Mouse (Mus musculus): ENCODE data around the gene Nr5a1. TPM values are rescaled to one million over a fixed set of nuclear protein-coding genes. Genes with fewer than 3 reads are reported as not detected.

Nr5a1 gene
- polyA plus RNA-seq, 1 experiment from 2014 or later: 0.05 TPM

DNA sequence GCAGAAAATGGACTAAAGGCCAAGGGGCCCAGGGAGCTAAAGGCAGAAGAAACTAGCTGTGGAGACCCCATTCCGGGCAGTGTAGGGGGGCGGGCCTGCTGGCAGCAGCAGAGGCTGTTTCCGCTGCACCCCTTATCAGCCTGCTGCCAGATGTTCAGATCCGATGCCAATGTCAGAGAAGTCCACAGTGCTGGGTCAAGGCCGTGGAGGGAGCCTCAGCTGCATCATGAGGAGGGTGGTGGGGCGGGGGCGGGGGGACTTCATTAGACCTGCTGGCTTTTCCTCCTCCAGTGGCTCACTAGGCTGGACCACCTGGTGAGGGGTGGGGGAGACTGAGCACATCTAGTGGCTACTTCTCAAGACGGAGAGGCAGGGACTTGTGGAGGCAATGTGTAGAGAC lies 4.3 kb upstream of the Nr5a1 start:
- Histone ChIP-seq H3K4me2 (replicated peaks) (no peak overlapping the region), H3K27ac (replicated peaks) (no peak overlapping the region), H3K4me3 (replicated peaks) (no peak overlapping the region), H3K4me1 (no peaks in the 10 kb centered on the region), H3K9ac (no peak overlapping the region), H3K27me3 (peaks cover 13% of the 10 kb centered on the region), H3K9me3 (replicated peaks) (no peaks in the 10 kb centered on the region), H3K36me3 (no peaks in the 10 kb centered on the region)
- ATAC-seq (ENCODE audit: insufficient number of reproducible peaks, low FRiP score, low TSS enrichment, low read depth): no peak
- 61% methylated on average over 8 of the region's 8 CpGs for WGBS

GRCm38 (mm10) chr2:38717436-38717835 lies 3.1 kb upstream of the Nr5a1 start:
- no peak for ATAC-seq (ENCODE audit: insufficient number of reproducible peaks, low FRiP score, low TSS enrichment, low read depth)
- Histone ChIP-seq H3K4me2 (replicated peaks) (no peak overlapping the region), H3K27ac (replicated peaks) (no peak overlapping the region), H3K36me3 (no peaks in the 10 kb centered on the region), H3K4me3 (replicated peaks) (no peak overlapping the region), H3K9me3 (replicated peaks) (no peaks in the 10 kb centered on the region), H3K27me3 (peaks cover 25% of the 10 kb centered on the region), H3K4me1 (no peaks in the 10 kb centered on the region), H3K9ac (no peak overlapping the region)
- 72% methylated on average over 2 of the region's 2 CpGs for WGBS

DNA sequence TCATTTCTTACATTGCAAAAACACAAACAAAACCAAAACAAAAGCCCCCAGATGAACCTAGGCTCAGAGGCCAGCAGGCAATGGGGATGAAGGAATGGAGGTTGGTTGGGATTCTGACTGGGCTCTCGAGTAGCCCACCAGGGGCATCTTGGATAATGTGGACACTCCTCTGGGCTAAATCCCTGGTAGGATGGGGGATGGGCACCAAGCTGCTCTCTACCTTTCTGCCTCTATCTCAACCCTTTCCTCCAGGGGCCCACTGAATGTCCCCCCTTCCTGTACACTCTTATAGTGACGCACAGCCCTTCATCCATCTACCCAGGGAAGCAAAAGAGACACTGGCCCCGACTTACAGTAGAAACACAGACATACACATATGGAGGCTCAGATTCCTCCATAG lies 746 bp downstream of the Nr5a1 start:
- Histone ChIP-seq H3K4me1 (peaks cover 22% of the 10 kb centered on the region), H3K9me3 (replicated peaks) (no peaks in the 10 kb centered on the region), H3K27ac (replicated peaks) (no peak overlapping the region), H3K4me2 (replicated peaks) (no peak overlapping the region), H3K9ac (no peak overlapping the region), H3K27me3 (peaks cover 62% of the 10 kb centered on the region), H3K4me3 (replicated peaks) (no peak overlapping the region), H3K36me3 (no peaks in the 10 kb centered on the region)
- no peak for ATAC-seq (ENCODE audit: insufficient number of reproducible peaks, low FRiP score, low TSS enrichment, low read depth)
- 78% methylated on average over 3 of the region's 3 CpGs for WGBS

GRCm38 (mm10) chr2:38712769-38713125 lies 1.6 kb downstream of the Nr5a1 start:
- ATAC-seq (ENCODE audit: insufficient number of reproducible peaks, low FRiP score, low TSS enrichment, low read depth): no peak
- peaks cover 71% of the 10 kb centered on the region for H3K27me3 ChIP-seq
- H3K27ac ChIP-seq (replicated peaks): no peak overlapping the region
- peaks cover 22% of the 10 kb centered on the region for H3K4me1 ChIP-seq
- no peak overlapping the region for H3K9ac ChIP-seq
- no peak overlapping the region; the same call in 1 of the 2 replicates for H3K4me3 ChIP-seq (replicated peaks)
- H3K36me3 ChIP-seq: no peaks in the 10 kb centered on the region
- H3K4me2 ChIP-seq (replicated peaks): no peak overlapping the region
- 31% methylated on average over 11 of the region's 11 CpGs for WGBS
- H3K9me3 ChIP-seq (replicated peaks): no peaks in the 10 kb centered on the region

DNA sequence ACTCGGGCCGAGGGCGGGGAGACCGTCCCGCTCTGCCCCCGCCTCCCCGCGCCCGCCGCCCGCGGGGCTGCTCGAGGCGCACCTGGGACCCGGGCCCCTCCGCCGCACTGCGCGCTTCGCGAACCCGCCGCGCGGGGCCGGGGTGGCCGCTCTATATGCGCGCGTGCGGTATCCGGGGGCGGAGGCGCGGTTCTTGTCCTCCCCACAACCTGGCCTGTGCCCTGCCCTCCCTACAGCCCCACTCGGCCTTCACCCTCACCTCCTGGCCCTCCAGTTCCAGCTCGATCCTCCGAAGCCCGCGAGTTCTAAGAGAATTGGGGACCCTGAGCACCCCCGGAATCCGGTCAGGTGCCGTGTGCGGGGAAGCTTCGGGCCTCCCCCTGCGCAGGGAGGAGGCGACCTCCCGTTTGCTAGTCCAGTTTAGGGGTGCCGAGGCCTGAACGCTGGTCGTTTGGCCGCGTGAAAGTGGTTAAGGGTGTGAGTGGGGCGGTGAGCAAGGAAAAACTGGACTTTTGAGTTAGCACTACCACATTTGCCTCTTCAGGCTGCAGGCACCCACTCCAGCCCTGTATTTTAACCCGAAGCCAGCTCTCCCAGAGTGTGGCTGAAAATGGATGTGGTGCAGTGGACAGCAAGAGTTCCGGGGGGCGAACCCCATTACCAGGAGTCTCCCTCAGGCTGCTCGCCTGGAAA lies 2.1 kb downstream of the Nr5a1 start:
- ATAC-seq (ENCODE audit: insufficient number of reproducible peaks, low FRiP score, low TSS enrichment, low read depth): no peak
- no peak overlapping the region for H3K9ac ChIP-seq
- H3K4me3 ChIP-seq (replicated peaks): peak overlapping the region; percentile 37
- peaks cover 22% of the 10 kb centered on the region for H3K4me1 ChIP-seq
- 4% methylated on average over 58 of the region's 58 CpGs for WGBS
- no peak overlapping the region for H3K27ac ChIP-seq (replicated peaks)
- H3K27me3 ChIP-seq: peaks cover 75% of the 10 kb centered on the region
- H3K36me3 ChIP-seq: no peaks in the 10 kb centered on the region
- H3K9me3 ChIP-seq (replicated peaks): no peaks in the 10 kb centered on the region
- peak overlapping the region; percentile 57 for H3K4me2 ChIP-seq (replicated peaks)

GRCm38 (mm10) chr2:38711421-38711861 lies 2.9 kb downstream of the Nr5a1 start:
- H3K4me3 ChIP-seq (replicated peaks): peak overlapping the region; percentile 37
- H3K27me3 ChIP-seq: peaks cover 83% of the 10 kb centered on the region
- H3K27ac ChIP-seq (replicated peaks): no peak overlapping the region
- H3K9ac ChIP-seq: no peak overlapping the region
- no peak for ATAC-seq (ENCODE audit: insufficient number of reproducible peaks, low FRiP score, low TSS enrichment, low read depth)
- H3K9me3 ChIP-seq (replicated peaks): no peaks in the 10 kb centered on the region
- H3K4me2 ChIP-seq (replicated peaks): peak overlapping the region; percentile 57
- H3K4me1 ChIP-seq: peaks cover 25% of the 10 kb centered on the region
- WGBS: under 1% methylated on average over 40 of the region's 40 CpGs
- no peaks in the 10 kb centered on the region for H3K36me3 ChIP-seq

DNA sequence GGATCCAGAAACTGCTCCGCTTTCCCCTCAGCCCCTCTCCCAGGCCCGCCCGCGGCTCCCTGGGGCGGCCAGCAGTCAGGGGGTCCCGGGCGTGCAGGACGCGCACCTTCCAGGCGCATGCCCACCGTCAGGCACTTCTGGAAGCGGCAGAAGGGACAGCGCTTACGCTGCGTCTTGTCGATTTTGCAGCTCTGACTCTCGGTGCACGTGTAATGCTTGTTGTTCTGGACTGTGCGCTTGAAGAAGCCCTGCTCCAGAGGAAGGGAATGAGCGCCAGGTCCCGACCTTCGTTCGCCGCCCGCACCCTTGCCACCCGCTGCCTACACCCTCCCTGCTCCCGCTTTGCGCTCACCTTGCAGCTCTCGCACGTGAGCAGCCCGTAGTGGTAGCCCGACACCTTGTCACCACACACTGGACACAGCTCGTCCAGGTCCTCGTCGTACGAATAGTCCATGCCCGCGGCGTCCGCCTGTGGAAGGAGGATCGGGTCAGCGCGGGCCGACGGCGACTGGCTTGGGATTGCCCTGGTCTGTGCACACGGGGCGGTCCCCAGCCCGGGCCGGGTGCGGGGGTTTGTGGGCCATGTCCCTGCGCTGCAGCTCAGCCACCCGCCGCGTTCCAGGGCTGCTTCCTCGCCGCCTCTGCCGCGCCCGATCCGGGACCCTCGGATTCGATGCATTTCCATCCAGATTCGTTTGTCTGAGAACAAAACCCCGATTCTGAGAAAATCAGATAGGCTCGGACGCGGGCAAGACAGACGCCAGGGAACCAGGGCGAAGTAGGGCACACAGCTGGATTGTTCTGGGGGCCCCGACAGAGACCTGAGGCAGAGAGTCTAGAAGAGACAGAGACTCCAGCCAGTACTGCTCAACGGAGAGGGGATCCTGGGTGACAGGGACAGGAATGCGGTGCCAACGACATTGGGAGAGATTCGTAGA lies 3.8 kb downstream of the Nr5a1 start:
- H3K4me1 ChIP-seq: peaks cover 25% of the 10 kb centered on the region
- WGBS: under 1% methylated on average over 74 of the region's 75 CpGs
- ATAC-seq (ENCODE audit: insufficient number of reproducible peaks, low FRiP score, low TSS enrichment, low read depth): no peak
- no peaks in the 10 kb centered on the region for H3K36me3 ChIP-seq
- no peak overlapping the region for H3K27ac ChIP-seq (replicated peaks)
- no peaks in the 10 kb centered on the region for H3K9me3 ChIP-seq (replicated peaks)
- peak overlapping the region; percentile 30 for H3K4me3 ChIP-seq (replicated peaks)
- H3K4me2 ChIP-seq (replicated peaks): peak overlapping the region; percentile 39
- peaks cover 92% of the 10 kb centered on the region for H3K27me3 ChIP-seq
- H3K9ac ChIP-seq: no peak overlapping the region

- H3K9me3 ChIP-seq (replicated peaks): no peaks in the 10 kb centered on the region
- H3K36me3 ChIP-seq: no peaks in the 10 kb centered on the region
- H3K27me3 ChIP-seq: peaks cover 97% of the 10 kb centered on the region
- ATAC-seq (ENCODE audit: insufficient number of reproducible peaks, low FRiP score, low TSS enrichment, low read depth): no peak
- WGBS: 19% methylated on average over 12 of the region's 12 CpGs
- no peak overlapping the region for H3K9ac ChIP-seq
- H3K4me3 ChIP-seq (replicated peaks): no peak overlapping the region
- no peak overlapping the region for H3K4me2 ChIP-seq (replicated peaks)
- H3K27ac ChIP-seq (replicated peaks): no peak overlapping the region
- H3K4me1 ChIP-seq: peaks cover 25% of the 10 kb centered on the region
These were observed 5.2 kb downstream of the Nr5a1 start for GRCm38 (mm10) chr2:38708907-38709688.

DNA sequence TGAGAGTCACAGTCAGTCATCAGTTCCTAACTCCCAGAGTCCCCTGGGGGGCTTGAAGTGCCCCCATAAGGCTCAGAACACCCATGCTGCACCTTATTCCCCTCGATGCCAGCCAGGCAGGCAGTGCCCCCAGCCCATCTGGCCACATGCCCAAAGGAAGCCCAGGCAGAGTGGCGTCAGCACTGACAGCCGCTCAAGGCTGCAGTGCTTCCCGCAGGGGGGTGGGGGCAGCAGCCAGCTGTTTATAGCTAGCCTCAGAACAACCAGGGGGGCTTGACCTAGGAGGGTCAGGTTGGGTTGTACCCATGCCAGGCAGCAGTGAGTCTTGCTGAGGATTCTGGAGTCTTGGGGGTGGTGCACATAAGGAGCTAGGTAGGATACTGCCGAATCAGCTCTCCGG lies 7.7 kb downstream of the Nr5a1 start:
- Histone ChIP-seq H3K36me3 (no peaks in the 10 kb centered on the region), H3K9me3 (replicated peaks) (no peaks in the 10 kb centered on the region), H3K4me3 (replicated peaks) (no peak overlapping the region), H3K4me1 (peaks cover 18% of the 10 kb centered on the region), H3K27me3 (peaks cover 77% of the 10 kb centered on the region), H3K9ac (no peak overlapping the region), H3K4me2 (replicated peaks) (no peak overlapping the region), H3K27ac (replicated peaks) (no peak overlapping the region)
- 31% methylated on average over 6 of the region's 6 CpGs for whole genome bisulfite sequencing
- no peak for ATAC-seq (ENCODE audit: insufficient number of reproducible peaks, low FRiP score, low TSS enrichment, low read depth)

DNA sequence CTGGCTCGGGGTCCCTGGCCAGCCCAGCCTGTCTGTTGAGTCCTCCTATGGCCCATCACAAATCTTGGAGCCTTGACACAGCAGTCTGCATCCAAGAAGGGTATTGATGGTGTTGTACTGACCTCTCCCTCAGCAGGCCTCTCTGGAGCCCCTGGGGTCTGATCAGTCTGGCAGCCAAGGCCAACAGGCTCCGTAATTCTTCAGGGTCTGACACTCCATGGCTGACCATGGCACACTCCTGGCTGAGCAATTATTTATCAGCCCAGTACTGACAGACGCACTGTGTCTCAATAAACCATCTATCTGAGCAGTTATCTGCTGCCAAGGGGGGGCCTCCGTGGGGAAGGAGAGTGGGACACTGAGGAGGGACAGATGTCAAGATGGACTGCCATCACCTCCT lies 9.3 kb downstream of the Nr5a1 start:
- Histone ChIP-seq H3K9ac (no peak overlapping the region), H3K27ac (replicated peaks) (no peak overlapping the region), H3K36me3 (no peaks in the 10 kb centered on the region), H3K4me1 (peaks cover 4% of the 10 kb centered on the region; the same call in 1 of the 2 replicates), H3K4me3 (replicated peaks) (no peak overlapping the region), H3K27me3 (peaks cover 65% of the 10 kb centered on the region), H3K9me3 (replicated peaks) (no peaks in the 10 kb centered on the region), H3K4me2 (replicated peaks) (no peak overlapping the region)
- 68% methylated on average over 4 of the region's 4 CpGs for WGBS
- no peak for ATAC-seq (ENCODE audit: insufficient number of reproducible peaks, low FRiP score, low TSS enrichment, low read depth)

DNA sequence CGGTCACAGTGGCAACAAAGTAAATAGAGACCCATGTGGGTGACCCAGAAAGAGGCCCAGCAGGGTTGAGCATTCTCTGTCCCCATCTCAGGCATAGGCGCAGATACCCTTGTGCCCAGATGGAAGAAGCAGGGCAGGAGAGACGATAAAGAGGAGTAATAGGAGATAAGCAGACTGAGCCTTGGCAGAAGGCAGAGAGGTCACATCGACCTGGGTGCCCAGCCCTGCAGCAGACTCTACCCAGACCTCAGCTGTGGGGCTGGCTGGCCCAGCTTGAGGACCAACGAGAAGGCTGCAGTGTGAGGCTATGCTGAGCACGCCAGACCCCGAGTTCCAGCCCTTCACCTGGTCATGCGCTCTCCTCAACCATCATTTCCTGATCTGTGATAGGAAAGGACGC lies 10.0 kb downstream of the Nr5a1 start:
- 80% methylated on average over 9 of the region's 9 CpGs for WGBS
- H3K27me3 ChIP-seq: peaks cover 58% of the 10 kb centered on the region

More for the DNA sequence above, 10.0 kb downstream of the Nr5a1 start:
- H3K9ac ChIP-seq: no peak overlapping the region
- no peaks in the 10 kb centered on the region for H3K36me3 ChIP-seq
- no peak overlapping the region for H3K4me3 ChIP-seq (replicated peaks)
- no peak for ATAC-seq (ENCODE audit: insufficient number of reproducible peaks, low FRiP score, low TSS enrichment, low read depth)
- H3K9me3 ChIP-seq (replicated peaks): no peaks in the 10 kb centered on the region
- no peak overlapping the region for H3K27ac ChIP-seq (replicated peaks)
- 0 out of 2 replicates have a peak, but pooled peaks cover 3% of the 10 kb centered on the region for H3K4me1 ChIP-seq
- no peak overlapping the region for H3K4me2 ChIP-seq (replicated peaks)
